Mouse (Mus musculus) frontal cortex, postnatal 14 days (tissue): ENCODE measurements around the gene Mn1.
A peak's percentile ranks its signal among the peaks of the same experiment; 100 is the strongest.

Experiments used
- DNase-seq, 2 experiments: peaks; one replicate each; pipeline ENCODE4 v3.0.0; 2022; ENCODE audit warnings: low spot score in 2 of 2

Mn1 gene

DNA sequence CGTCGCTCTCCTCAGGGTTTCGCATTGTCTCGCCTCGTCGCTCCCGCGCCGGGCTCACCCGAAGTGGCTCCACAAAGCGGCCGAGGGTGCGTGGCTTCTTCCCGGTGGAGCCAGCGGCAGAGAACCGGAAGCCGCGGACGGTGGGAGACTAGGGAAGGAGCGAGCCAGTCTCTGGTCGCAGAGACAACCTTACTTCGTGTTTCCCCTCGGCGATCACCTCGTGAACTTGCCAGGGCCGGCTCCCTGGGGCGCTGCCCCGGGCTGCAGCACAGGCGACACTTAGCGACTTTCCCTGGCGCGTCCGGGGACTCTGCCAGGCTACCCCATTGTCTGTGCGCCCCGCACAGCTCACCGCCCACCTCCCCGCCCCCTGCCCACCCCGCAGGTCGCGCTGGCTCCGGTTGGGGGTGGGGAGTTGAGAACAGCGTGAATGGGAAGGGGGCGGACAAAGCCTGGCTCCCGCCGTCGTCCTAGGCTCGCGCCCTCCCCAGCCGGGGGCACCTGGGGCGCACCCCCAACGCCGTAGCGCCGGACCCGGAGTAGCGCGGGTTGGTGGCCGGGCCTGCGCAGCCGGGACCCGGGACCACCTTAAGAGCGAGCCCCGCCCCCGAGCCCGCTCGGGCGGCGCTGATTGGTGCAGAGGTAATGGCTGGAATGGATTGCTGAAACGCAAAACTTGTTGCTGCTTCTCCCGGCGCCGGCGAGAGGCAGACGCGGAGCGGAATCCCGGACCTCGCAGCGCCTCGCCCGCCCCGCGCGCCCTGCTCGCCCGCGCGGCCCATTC lies at the start of gene Mn1:
Mn1 (plus strand) TSS at position 772 of the 784 bp plus-strand sequence.
- peak; percentile 88 to 91 for DNase-seq

- no peak for DNase-seq
Observed at GRCm38 (mm10) chr5:111367937-111368517, 49.1 kb upstream of the Mn1 start.

- no peak for DNase-seq
Observed at GRCm38 (mm10) chr5:111368576-111368975, 48.6 kb upstream of the Mn1 start.

- DNase-seq = no peak
Observed at GRCm38 (mm10) chr5:111375616-111376015, 41.5 kb upstream of the Mn1 start.

DNA sequence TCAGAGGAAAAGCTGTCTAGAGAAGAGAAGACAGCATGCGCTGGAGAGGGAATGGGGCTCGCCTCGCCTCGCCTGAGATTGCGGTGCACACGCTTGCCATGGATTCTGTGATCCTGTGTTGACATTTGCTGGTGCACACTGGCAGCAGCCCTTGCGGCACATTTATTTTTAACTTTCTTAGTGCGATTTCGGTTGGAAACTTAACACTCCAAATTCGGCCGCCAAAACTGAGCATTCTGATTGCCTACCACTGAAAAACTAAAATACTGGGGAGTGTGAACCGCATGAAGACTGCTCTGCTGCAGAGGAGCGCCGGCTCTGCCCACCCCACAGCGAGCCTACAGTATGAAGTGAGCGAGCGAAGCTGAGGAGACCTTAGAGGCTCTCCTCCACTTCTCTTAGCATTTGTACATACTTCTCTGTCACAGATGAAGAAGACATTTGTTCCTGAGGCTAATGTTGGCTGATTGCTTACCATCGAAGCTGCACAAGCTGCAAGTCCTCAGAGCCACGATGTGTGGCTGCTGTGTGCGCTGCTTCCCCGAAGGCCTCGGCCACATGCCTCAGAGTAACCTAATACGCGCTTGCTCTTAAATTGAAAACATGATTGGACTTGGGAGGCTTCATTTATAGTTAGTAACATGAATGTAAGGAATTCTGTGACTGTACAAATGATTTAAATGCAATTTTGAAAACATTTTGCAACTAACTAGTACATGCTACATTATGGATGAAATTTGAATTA lies 40.7 kb upstream of the Mn1 start:
- peak in 1 of 2 experiments; percentile 29 for DNase-seq

GRCm38 (mm10) chr5:111378126-111378993 lies 38.8 kb upstream of the Mn1 start:
- no peak for DNase-seq

DNA sequence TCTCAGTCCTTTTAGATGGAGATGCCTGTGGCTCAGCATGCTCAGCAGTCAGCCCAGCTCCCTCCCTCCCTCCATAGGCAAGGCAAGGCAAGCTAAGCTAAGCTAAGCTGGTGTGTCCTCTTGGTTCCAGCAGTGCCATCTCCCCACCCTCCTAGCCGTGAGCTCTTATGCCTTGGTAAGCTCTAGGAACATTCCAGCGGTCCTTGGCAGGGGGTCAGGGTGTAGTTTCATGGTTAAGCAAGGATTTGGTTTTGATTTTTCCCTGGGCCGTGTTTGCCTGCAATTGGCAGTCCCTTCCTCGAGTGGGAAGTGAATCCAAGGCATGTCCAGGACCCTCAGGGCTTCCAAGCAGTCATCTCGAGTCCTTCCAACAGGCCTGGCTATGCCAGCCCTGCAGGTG lies 33.8 kb upstream of the Mn1 start:
- no peak for DNase-seq

DNA sequence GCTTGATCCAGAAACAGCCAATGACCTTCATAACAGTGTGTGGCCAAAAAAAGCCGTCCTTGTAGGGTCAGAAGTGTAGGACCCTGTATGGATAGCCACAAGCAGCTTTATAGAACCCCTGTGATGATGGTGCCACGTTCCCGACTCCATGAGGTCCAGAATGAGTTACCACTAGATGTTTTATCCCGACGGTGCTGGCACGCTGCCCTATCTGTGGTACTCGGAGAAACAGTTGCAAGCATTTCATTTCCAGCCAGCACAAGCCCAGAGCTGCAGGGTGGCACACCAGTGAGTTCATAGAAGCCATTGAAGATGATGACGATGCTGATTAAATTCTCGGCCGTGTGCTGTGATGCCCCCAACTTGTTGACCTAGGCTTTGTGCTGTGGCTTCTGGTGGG lies 26.3 kb upstream of the Mn1 start:
- DNase-seq = no peak

DNA sequence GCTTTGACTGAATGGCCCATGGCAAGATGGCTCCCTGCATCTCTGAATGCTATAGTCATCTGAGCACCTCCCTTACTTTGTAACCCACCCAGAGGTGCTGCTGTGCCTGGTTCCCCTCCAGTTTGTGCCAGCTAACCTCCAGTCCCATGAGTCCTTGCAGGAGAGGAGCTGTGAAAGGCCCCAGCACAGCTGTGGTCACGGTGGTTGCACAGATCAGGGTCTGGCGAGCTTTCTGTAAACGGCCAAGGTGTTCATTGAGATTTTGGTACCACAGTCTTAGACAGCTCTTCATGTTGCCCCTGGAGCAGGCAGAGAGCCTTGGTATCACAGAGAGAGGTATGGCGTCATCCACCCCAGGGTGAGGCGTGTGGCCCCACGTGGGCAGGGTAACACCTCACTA lies 25.7 kb upstream of the Mn1 start:
- DNase-seq = no peak

- DNase-seq = peak; percentile 24 to 37
Observed at GRCm38 (mm10) chr5:111393346-111394197, 23.6 kb upstream of the Mn1 start.

- DNase-seq = no peak
Observed at GRCm38 (mm10) chr5:111394198-111395053, 22.7 kb upstream of the Mn1 start.

DNA sequence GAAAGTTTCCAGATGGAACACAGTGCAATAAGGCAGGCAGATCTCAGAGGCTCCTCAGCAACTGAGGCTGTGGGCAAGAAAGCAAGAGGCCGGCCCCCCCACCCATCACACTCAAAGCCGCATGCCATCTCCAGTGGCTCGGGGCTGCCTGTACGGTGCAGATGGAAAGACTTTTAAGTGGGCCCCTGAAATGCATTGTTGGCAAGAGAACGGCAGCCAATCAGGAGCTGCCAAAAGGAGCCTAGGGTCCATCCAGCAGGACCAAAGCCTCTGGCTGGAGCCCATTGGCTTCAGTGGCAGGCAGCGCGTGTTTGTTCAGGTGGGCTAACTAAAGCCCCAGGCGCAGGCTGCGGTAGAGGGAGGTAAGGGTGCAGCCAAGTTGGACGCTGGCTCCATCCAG lies 21.4 kb upstream of the Mn1 start:
- no peak for DNase-seq

- no peak for DNase-seq
Observed at GRCm38 (mm10) chr5:111396199-111396598, 21.0 kb upstream of the Mn1 start.

DNA sequence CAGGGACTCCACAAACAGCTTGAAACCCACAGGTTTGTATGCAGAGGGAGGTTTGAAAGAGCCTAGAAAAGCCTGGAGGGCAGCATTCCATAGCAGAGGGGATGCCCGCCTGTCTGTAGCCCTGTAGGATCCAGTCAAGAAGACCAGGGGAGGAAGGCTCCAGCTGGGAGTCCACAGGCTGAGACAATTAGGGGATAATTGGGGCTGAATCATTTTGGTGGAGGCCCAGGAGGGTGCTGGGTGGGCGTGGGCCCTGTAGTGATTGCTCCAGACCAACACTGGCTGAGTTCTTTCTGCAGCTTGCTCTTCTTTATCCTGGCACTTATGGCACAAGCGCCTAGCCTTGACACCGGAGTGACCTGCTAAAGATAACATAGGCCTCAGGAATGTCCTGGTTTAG lies 18.7 kb upstream of the Mn1 start:
- DNase-seq = no peak

- no peak for DNase-seq
Observed at GRCm38 (mm10) chr5:111399271-111399670, 17.9 kb upstream of the Mn1 start.

- DNase-seq = no peak
Observed at GRCm38 (mm10) chr5:111401879-111402650, 15.1 kb upstream of the Mn1 start.

GRCm38 (mm10) chr5:111402651-111402996 lies 14.5 kb upstream of the Mn1 start:
- DNase-seq = no peak

GRCm38 (mm10) chr5:111404721-111405120 lies 12.4 kb upstream of the Mn1 start:
- DNase-seq = no peak

DNA sequence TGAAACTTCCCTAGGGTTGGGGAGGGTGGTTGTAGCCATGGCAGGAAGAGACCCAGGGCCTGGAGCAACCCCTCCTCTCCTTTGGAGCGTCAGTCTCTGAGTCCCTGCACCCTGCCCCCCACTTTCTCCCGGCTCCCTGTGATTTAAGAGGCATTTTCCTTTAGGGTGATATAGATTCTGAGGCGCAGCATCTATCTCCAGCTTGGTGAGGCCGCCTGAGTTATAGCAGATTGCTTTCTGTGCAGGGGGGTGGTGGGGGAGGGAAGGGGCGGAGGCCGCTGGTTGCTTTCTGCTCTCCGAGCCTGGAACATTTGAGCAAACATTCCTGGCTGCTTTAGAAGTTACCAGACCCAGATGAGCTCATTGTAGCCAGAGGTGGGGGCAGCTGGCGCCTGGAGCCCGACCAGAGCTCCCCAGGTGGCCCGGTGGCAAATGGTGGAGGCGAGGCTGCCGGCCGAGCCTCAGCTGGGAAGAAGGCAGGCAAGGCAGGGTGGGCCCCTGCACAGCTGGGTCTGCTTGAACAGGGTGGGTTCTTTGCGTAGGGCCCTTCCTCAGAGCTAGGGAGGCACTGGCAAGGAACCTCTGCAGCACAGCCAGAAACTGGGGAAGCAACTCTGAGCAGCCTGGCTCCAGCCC lies 8.6 kb upstream of the Mn1 start:
- no peak for DNase-seq
